Mouse (Mus musculus): Measurements from ENCODE around the gene Pde6d. TPM values are rescaled to one million over a fixed set of nuclear protein-coding genes. Genes with fewer than 3 reads are reported as not detected.
A peak's percentile ranks its signal among the peaks of the same experiment; 100 is the strongest.

Gene Pde6d
- polyA plus RNA-seq, 1 experiment from 2014 or later = 58.5 TPM

DNA sequence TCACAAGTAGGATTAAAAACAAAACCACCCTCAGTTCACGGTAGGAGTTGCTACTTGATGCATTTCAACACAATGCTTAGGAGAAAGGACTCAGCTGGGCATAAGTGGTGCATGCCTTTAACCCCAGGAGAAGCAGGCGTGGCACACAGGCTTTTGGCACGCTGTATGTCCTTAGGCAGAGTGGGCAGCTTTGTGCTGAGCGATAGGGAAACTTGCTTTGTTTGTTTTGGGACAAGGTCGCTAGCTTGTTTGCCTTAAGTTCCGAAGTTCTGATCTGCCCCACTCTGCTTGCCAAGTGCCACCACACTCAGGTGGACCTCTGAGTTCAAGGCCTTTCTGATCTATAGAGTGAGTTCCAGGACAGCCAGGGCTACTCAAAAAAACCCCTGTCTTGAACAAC, 12.9 kb upstream of the Pde6d start:
- no peak overlapping the region for H3K4me3 ChIP-seq (ENCODE audit: low read depth, low read length)
- H3K4me2 ChIP-seq = no peak overlapping the region

GRCm38 (mm10) chr1:86594539-86594938, 12.1 kb upstream of the Pde6d start:
- Histone ChIP-seq H3K4me2 (no peak overlapping the region), H3K36me3 (ENCODE audit: insufficient read depth) (peaks cover 69% of the 10 kb centered on the region), H3K27me3 (ENCODE audit: insufficient read depth, low read length) (no peaks in the 10 kb centered on the region), H3K4me1 (ENCODE audit: insufficient read depth) (no peaks in the 10 kb centered on the region), H3K27ac (ENCODE audit: low read depth) (no peak overlapping the region), H3K4me3 (ENCODE audit: low read depth, low read length) (no peak overlapping the region), H3K9me3 (ENCODE audit: low read depth, low read length) (no peaks in the 10 kb centered on the region), H3K9ac (no peak overlapping the region)
- TF ChIP-seq CTCF (IDR thresholded peaks at IDR 0.05; ENCODE audit: low read depth) = no peak
- ATAC-seq (ENCODE audit: insufficient read depth) (no peak), DNase-seq (no peak)
- 89% methylated on average over 7 of the region's 7 CpGs for WGBS

More for the DNA sequence above, 12.9 kb upstream of the Pde6d start:
- WGBS = 76% methylated on average over 6 of the region's 6 CpGs
- Histone ChIP-seq H3K36me3 (ENCODE audit: insufficient read depth) (peaks cover 68% of the 10 kb centered on the region), H3K4me1 (ENCODE audit: insufficient read depth) (no peaks in the 10 kb centered on the region), H3K27ac (ENCODE audit: low read depth) (no peak overlapping the region), H3K27me3 (ENCODE audit: insufficient read depth, low read length) (no peaks in the 10 kb centered on the region), H3K9ac (no peak overlapping the region), H3K9me3 (ENCODE audit: low read depth, low read length) (no peaks in the 10 kb centered on the region)
- DNase-seq (no peak), ATAC-seq (ENCODE audit: insufficient read depth) (no peak)
- no peak for TF ChIP-seq CTCF (IDR thresholded peaks at IDR 0.05; ENCODE audit: low read depth)

DNA sequence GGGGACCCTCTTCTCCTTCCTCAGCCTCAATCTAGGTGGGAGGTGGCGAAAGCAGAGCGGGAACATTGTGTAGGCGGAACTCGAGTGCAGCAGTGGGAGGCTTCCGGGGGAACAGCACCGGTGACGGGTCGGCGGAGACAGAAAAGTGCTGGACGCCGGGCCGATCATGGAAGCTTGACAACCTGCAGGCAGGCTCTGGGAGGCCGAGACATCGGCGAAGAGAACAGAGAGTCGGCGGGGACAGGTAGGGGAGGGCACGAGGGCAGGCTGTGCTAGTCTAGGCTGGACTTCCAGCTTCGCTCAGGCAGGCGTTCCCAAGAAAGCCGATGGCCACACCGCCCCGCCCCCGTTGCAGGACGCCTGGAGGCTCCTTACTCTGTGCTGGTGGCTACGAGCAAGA, 4.6 kb upstream of the Pde6d start:
- H3K9me3 ChIP-seq (ENCODE audit: low read depth, low read length) = no peaks in the 10 kb centered on the region
- no peaks in the 10 kb centered on the region for H3K27me3 ChIP-seq (ENCODE audit: insufficient read depth, low read length)
- no peak for TF ChIP-seq CTCF (IDR thresholded peaks at IDR 0.05; ENCODE audit: low read depth)
- DNase-seq (peak; percentile 86), ATAC-seq (ENCODE audit: insufficient read depth) (no peak)
- H3K9ac ChIP-seq = peak overlapping the region; percentile 82
- peaks cover 18% of the 10 kb centered on the region for H3K36me3 ChIP-seq (ENCODE audit: insufficient read depth)
- H3K4me1 ChIP-seq (ENCODE audit: insufficient read depth) = peaks cover 6% of the 10 kb centered on the region
- peak overlapping the region; percentile 90 for H3K4me3 ChIP-seq (ENCODE audit: low read depth, low read length)
- peak overlapping the region; percentile 36; the same call in 1 of the 2 replicates for H3K27ac ChIP-seq (ENCODE audit: low read depth)
- under 1% methylated on average over 26 of the region's 26 CpGs for WGBS
- H3K4me2 ChIP-seq = peak overlapping the region; percentile 83

GRCm38 (mm10) chr1:86583709-86584108, 1.3 kb upstream of the Pde6d start:
- H3K27me3 ChIP-seq (ENCODE audit: insufficient read depth, low read length) = no peaks in the 10 kb centered on the region
- TF ChIP-seq CTCF (IDR thresholded peaks at IDR 0.05; ENCODE audit: low read depth) = no peak
- no peak overlapping the region for H3K27ac ChIP-seq (ENCODE audit: low read depth)
- no peaks in the 10 kb centered on the region for H3K36me3 ChIP-seq (ENCODE audit: insufficient read depth)
- no peaks in the 10 kb centered on the region for H3K9me3 ChIP-seq (ENCODE audit: low read depth, low read length)
- ATAC-seq (ENCODE audit: insufficient read depth) = no peak
- no peak for DNase-seq
- H3K4me2 ChIP-seq = peak overlapping the region; percentile 79
- 55% methylated on average over 2 of the region's 2 CpGs for WGBS
- no peak overlapping the region for H3K9ac ChIP-seq
- H3K4me1 ChIP-seq (ENCODE audit: insufficient read depth) = peaks cover 6% of the 10 kb centered on the region
- H3K4me3 ChIP-seq (ENCODE audit: low read depth, low read length) = peak overlapping the region; percentile 69; the same call in 1 of the 2 replicates

GRCm38 (mm10) chr1:86581692-86582450, 558 bp downstream of the Pde6d start:
- TF ChIP-seq CTCF (IDR thresholded peaks at IDR 0.05; ENCODE audit: low read depth) = no peak
- peak; percentile 86 for ATAC-seq (ENCODE audit: insufficient read depth)

GRCm38 (mm10) chr1:86580426-86580825, 2.0 kb downstream of the Pde6d start:
- H3K4me1 ChIP-seq (ENCODE audit: insufficient read depth) = peaks cover 3% of the 10 kb centered on the region; the same call in 1 of the 2 replicates
- H3K27me3 ChIP-seq (ENCODE audit: insufficient read depth, low read length) = no peaks in the 10 kb centered on the region
- WGBS = 70% methylated on average over 6 of the region's 6 CpGs
- no peak overlapping the region for H3K4me3 ChIP-seq (ENCODE audit: low read depth, low read length)
- H3K9ac ChIP-seq = no peak overlapping the region
- no peak overlapping the region for H3K27ac ChIP-seq (ENCODE audit: low read depth)
- H3K9me3 ChIP-seq (ENCODE audit: low read depth, low read length) = no peaks in the 10 kb centered on the region
- H3K36me3 ChIP-seq (ENCODE audit: insufficient read depth) = no peaks in the 10 kb centered on the region
- TF ChIP-seq CTCF (IDR thresholded peaks at IDR 0.05; ENCODE audit: low read depth) = no peak
- ATAC-seq (ENCODE audit: insufficient read depth) (no peak), DNase-seq (no peak)
- H3K4me2 ChIP-seq = no peak overlapping the region

More at GRCm38 (mm10) chr1:86581692-86582450, 558 bp downstream of the Pde6d start:
- Histone ChIP-seq H3K27ac (ENCODE audit: low read depth) (peak overlapping the region; percentile 48; the same call in 1 of the 2 replicates), H3K4me2 (peak overlapping the region; percentile 79), H3K36me3 (ENCODE audit: insufficient read depth) (no peaks in the 10 kb centered on the region), H3K4me1 (ENCODE audit: insufficient read depth) (peaks cover 3% of the 10 kb centered on the region; the same call in 1 of the 2 replicates), H3K9me3 (ENCODE audit: low read depth, low read length) (no peaks in the 10 kb centered on the region), H3K9ac (peak overlapping the region; percentile 70), H3K4me3 (ENCODE audit: low read depth, low read length) (peak overlapping the region; percentile 69), H3K27me3 (ENCODE audit: insufficient read depth, low read length) (no peaks in the 10 kb centered on the region)
- WGBS = 1% methylated on average over 37 of the region's 38 CpGs
- peak; percentile 62 for DNase-seq

- Histone ChIP-seq H3K9me3 (ENCODE audit: low read depth, low read length) (no peaks in the 10 kb centered on the region), H3K4me3 (ENCODE audit: low read depth, low read length) (no peak overlapping the region), H3K4me2 (no peak overlapping the region), H3K27ac (ENCODE audit: low read depth) (no peak overlapping the region), H3K27me3 (ENCODE audit: insufficient read depth, low read length) (no peaks in the 10 kb centered on the region), H3K9ac (no peak overlapping the region), H3K36me3 (ENCODE audit: insufficient read depth) (0 out of 2 replicates have a peak, but pooled peaks cover 4% of the 10 kb centered on the region), H3K4me1 (ENCODE audit: insufficient read depth) (no peaks in the 10 kb centered on the region)
- no peak for TF ChIP-seq CTCF (IDR thresholded peaks at IDR 0.05; ENCODE audit: low read depth)
- DNase-seq (no peak), ATAC-seq (ENCODE audit: insufficient read depth) (no peak)
- WGBS = 74% methylated on average over 4 of the region's 4 CpGs
Observed at GRCm38 (mm10) chr1:86571941-86572340, 10.5 kb downstream of the Pde6d start.
